Mouse (Mus musculus) CH12.LX (cell line): ENCODE data around the gene Smyd3. TPM values are rescaled to one million over a fixed set of nuclear protein-coding genes. Genes with fewer than 3 reads are reported as not detected.

Source experiments
- DNase-seq: peaks from one replicate; pipeline ENCODE4 v3.0.0-alpha.2; 2013; ENCODE audit errors: extremely low read depth
- H3K27ac ChIP-seq: 2 replicates; pipeline ENCODE4 v1.5.1; 2012; ENCODE audit warnings: low read depth, mild to moderate bottlenecking, control low read depth, moderate library complexity; ENCODE audit not compliant: insufficient read depth
- H3K27me3 ChIP-seq: replicated peaks from 2 replicates; pipeline ENCODE3; 2012; ENCODE audit warnings: inconsistent platforms
- H3K36me3 ChIP-seq, 2 experiments: replicated peaks in 1 of 2; 2 replicates each; pipeline versions ENCODE3 to v1.6.1; 2012; ENCODE audit warnings: inconsistent platforms in 1 of 2, low read length in 1 of 2, mild to moderate bottlenecking in 1 of 2, mixed read lengths in 1 of 2, moderate library complexity in 1 of 2; ENCODE audit not compliant: control insufficient read depth in 1 of 2, insufficient read depth in 1 of 2
- H3K4me1 ChIP-seq, 2 experiments: 2 replicates each; pipeline ENCODE4 v1.6.1; 2012; ENCODE audit warnings: inconsistent platforms in 1 of 2, moderate library complexity in 1 of 2; ENCODE audit not compliant: insufficient read depth in 2 of 2, control insufficient read depth in 1 of 2
- H3K4me2 ChIP-seq: 2 replicates; pipeline ENCODE4 v1.6.1; 2012; ENCODE audit warnings: low read depth, mild to moderate bottlenecking, control low read depth; ENCODE audit not compliant: poor library complexity, insufficient read depth, severe bottlenecking
- H3K4me3 ChIP-seq, 3 experiments: fragments of 150-350 bp in 1 of 3; sonication (generic) in 1 of 3; replicated peaks in 1 of 3; 2 replicates each; pipeline versions ENCODE3 to v1.5.1; 2011 to 2012; ENCODE audit warnings: low read depth in 2 of 3, low read length in 2 of 3, mild to moderate bottlenecking in 2 of 3, moderate library complexity in 2 of 3, control low read depth in 1 of 3, improper control_type of control experiment in 1 of 3, inconsistent platforms in 1 of 3, mixed read lengths in 1 of 3; ENCODE audit not compliant: poor library complexity in 1 of 3
- H3K79me2 ChIP-seq: replicated peaks from 2 replicates; pipeline ENCODE4 v1.6.1; 2012; ENCODE audit warnings: mild to moderate bottlenecking, moderate library complexity; ENCODE audit not compliant: control insufficient read depth, poor library complexity, insufficient read depth, severe bottlenecking; ENCODE audit errors: extremely low read depth
- H3K9ac ChIP-seq: 2 replicates; pipeline ENCODE4 v1.6.1; 2012; ENCODE audit warnings: low read depth, mild to moderate bottlenecking, control low read depth, moderate library complexity; ENCODE audit not compliant: insufficient read depth
- H3K9me3 ChIP-seq: replicated peaks from 2 replicates; pipeline ENCODE3; 2012; ENCODE audit warnings: low read length, inconsistent platforms, mixed read lengths
- BHLHE40 ChIP-seq: IDR thresholded peaks from 2 replicates; pipeline ENCODE4 v1.6.1; 2011; ENCODE audit warnings: mild to moderate bottlenecking, low read depth, low read length, improper control_type of control experiment
- CHD1 ChIP-seq: IDR thresholded peaks from 2 replicates; pipeline ENCODE4 v1.6.1; 2012; ENCODE audit warnings: low read depth, low read length, improper control_type of control experiment, inconsistent platforms
- CHD2 ChIP-seq: IDR thresholded peaks from 2 replicates; pipeline ENCODE4 v1.6.1; 2011; ENCODE audit warnings: low read length, improper control_type of control experiment
- E2F4 ChIP-seq: IDR thresholded peaks from 2 replicates; pipeline ENCODE4 v1.6.1; 2011; ENCODE audit warnings: low read depth, low read length, improper control_type of control experiment; ENCODE audit not compliant: insufficient replicate concordance
- HCFC1 ChIP-seq: IDR thresholded peaks from 2 replicates; pipeline ENCODE4 v1.6.1; 2012; ENCODE audit warnings: low read depth, mild to moderate bottlenecking, inconsistent platforms, low read length, improper control_type of control experiment
- JUN ChIP-seq: IDR thresholded peaks from 2 replicates; pipeline ENCODE4 v1.6.1; 2011; ENCODE audit warnings: low read depth, mild to moderate bottlenecking, low read length, improper control_type of control experiment, moderate library complexity; ENCODE audit not compliant: insufficient read depth
- KAT2A ChIP-seq: IDR thresholded peaks from 2 replicates; pipeline ENCODE4 v1.6.1; 2012; ENCODE audit warnings: low read length, improper control_type of control experiment, inconsistent platforms; ENCODE audit not compliant: insufficient replicate concordance
- MAFK ChIP-seq: IDR thresholded peaks from 2 replicates; pipeline ENCODE4 v1.6.1; 2011; ENCODE audit warnings: low read length, improper control_type of control experiment; ENCODE audit not compliant: insufficient replicate concordance
- MAX ChIP-seq: IDR thresholded peaks from 2 replicates; pipeline ENCODE4 v1.6.1; 2011; ENCODE audit warnings: low read length, improper control_type of control experiment
- MAZ ChIP-seq: IDR thresholded peaks from 2 replicates; pipeline ENCODE4 v1.6.1; 2012; ENCODE audit warnings: low read depth, mild to moderate bottlenecking, inconsistent platforms, low read length, improper control_type of control experiment, moderate library complexity
- MXI1 ChIP-seq: IDR thresholded peaks from 2 replicates; pipeline ENCODE4 v1.6.1; 2011; ENCODE audit warnings: mild to moderate bottlenecking, low read depth, low read length, improper control_type of control experiment
- PAX5 ChIP-seq: IDR thresholded peaks from 2 replicates; pipeline ENCODE4 v1.6.1; 2012; ENCODE audit warnings: low read length, inconsistent platforms, mixed read lengths
- POLR2A ChIP-seq: IDR thresholded peaks from 2 replicates; pipeline ENCODE4 v1.6.1; 2011; ENCODE audit warnings: low read depth, mild to moderate bottlenecking, improper control_type of control experiment, low read length
- POLR2AphosphoS2 ChIP-seq: IDR thresholded peaks from 2 replicates; pipeline ENCODE4 v1.6.1; 2011; ENCODE audit warnings: low read depth, low read length, improper control_type of control experiment
- RAD21 ChIP-seq: IDR thresholded peaks from 2 replicates; pipeline ENCODE4 v1.6.1; 2011; ENCODE audit warnings: low read depth, mild to moderate bottlenecking, low read length, improper control_type of control experiment, moderate library complexity
- SIN3A ChIP-seq: IDR thresholded peaks from 2 replicates; pipeline ENCODE4 v1.6.1; 2012; ENCODE audit warnings: low read length, improper control_type of control experiment, inconsistent platforms
- SMC3 ChIP-seq: IDR thresholded peaks from 2 replicates; pipeline ENCODE4 v1.6.1; 2011; ENCODE audit warnings: low read depth, low read length, improper control_type of control experiment
- TBP ChIP-seq: conservative IDR thresholded peaks from 2 replicates; pipeline ENCODE4 v1.6.1; 2011; ENCODE audit warnings: low read depth, low read length, improper control_type of control experiment
- TCF12 ChIP-seq: IDR thresholded peaks from 2 replicates; pipeline ENCODE4 v1.6.1; 2014; ENCODE audit warnings: low read depth, mild to moderate bottlenecking, inconsistent platforms, low read length, improper control_type of control experiment
- UBTF ChIP-seq: IDR thresholded peaks from 2 replicates; pipeline ENCODE4 v1.6.1; 2012; ENCODE audit warnings: low read depth, mild to moderate bottlenecking, inconsistent platforms, low read length, improper control_type of control experiment, moderate library complexity
- USF1 ChIP-seq: IDR thresholded peaks from 2 replicates; pipeline ENCODE4 v1.6.1; 2014; ENCODE audit warnings: low read depth, mild to moderate bottlenecking, inconsistent platforms, low read length, improper control_type of control experiment
- USF2 ChIP-seq: conservative IDR thresholded peaks from 2 replicates; pipeline ENCODE4 v1.6.1; 2011; ENCODE audit warnings: low read depth, low read length, improper control_type of control experiment
- ZNF384 ChIP-seq: IDR thresholded peaks from 2 replicates; pipeline ENCODE4 v1.6.1; 2012; ENCODE audit warnings: low read depth, low read length, improper control_type of control experiment, inconsistent platforms
- dilution Hi-C: fragments of 300-500 bp; cut with MboI; formaldehyde crosslinking; loops from 2 replicates; pipeline ENCODE4 v1.14.3; 2020; ENCODE audit warnings: low sequenced_read_pairs; ENCODE audit not compliant: extremely low pct_unique_long_range_greater_than_20kb, extremely low pct_ligation_motif_present
- in situ Hi-C: fragments of 300-500 bp; cut with MboI; formaldehyde crosslinking; loops from 3 replicates; pipeline ENCODE4 v1.14.3; 2019; ENCODE audit warnings: low sequenced_read_pairs, low pct_ligation_motif_present, low pct_unique_long_range_greater_than_20kb, mixed read lengths
- polyA plus RNA-seq: library from polyadenylated mRNA; unstranded; fragments of >175 nt; gene quantifications from 2 replicates; pipeline ENCODE4 v1.2.1, GENCODE M21; 2012; ENCODE audit warnings: low read depth; ENCODE audit not compliant: insufficient read length
- total RNA-seq, 2 experiments: library from RNA; depleted of rRNA; stranded (reverse); fragments of 300-350 nt in 1 of 2; fragments of >200 nt in 1 of 2; gene quantifications; 2 replicates each; pipeline ENCODE4 v1.2.3; 2012 to 2014

The Smyd3 gene
- total and polyA plus RNA-seq, 3 experiments: 11.4 to 12.5 (median 11.8) TPM

DNA sequence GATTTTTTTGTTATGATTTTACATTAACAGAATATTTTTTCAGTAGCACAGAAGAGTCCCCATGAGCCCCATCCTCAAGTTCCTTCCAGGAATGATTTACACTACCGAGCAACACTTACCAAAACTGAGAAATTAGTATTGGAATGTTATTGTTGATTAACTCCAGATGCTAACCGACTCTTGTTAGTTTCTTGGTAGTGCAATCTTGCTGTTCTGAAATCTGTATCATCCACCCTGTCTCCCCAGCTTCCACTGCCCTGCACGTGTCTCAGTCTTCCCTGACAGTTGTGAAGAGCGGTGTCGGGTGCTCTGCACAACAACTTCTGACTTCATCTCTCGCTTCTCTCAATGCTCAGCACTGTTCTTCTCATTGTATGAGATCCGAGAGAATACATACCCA, 494.4 kb downstream of the Smyd3 start:
- no peak for TF ChIP-seq SIN3A
- no peak for TF ChIP-seq TCF12
- no peak for TF ChIP-seq MAZ
- TF ChIP-seq UBTF: no peak
- no peak for TF ChIP-seq USF2
- TF ChIP-seq JUN: no peak
- TF ChIP-seq USF1: no peak
- no peak for TF ChIP-seq BHLHE40
- TF ChIP-seq ZNF384: no peak
- no peak for TF ChIP-seq HCFC1
- no peak for TF ChIP-seq CHD1
- TF ChIP-seq POLR2A: no peak
- TF ChIP-seq KAT2A: no peak
- no peak for TF ChIP-seq MAFK
- no peak for TF ChIP-seq MXI1
- no peak for TF ChIP-seq MAX
- no peak for TF ChIP-seq E2F4
- dilution Hi-C loops: no loop called here

GRCm38 (mm10) chr1:179017428-179017827, 500.4 kb downstream of the Smyd3 start:
- no peaks in the 10 kb centered on the region for H3K79me2 ChIP-seq
- dilution Hi-C loops (no loop called here), in situ Hi-C loops (no loop called here)
- H3K4me2 ChIP-seq: no peak overlapping the region
- H3K27me3 ChIP-seq: no peaks in the 10 kb centered on the region
- H3K9ac ChIP-seq: no peak overlapping the region
- no peak overlapping the region for H3K27ac ChIP-seq
- no peaks in the 10 kb centered on the region for H3K4me1 ChIP-seq
- no peak overlapping the region for H3K4me3 ChIP-seq
- H3K9me3 ChIP-seq: no peaks in the 10 kb centered on the region
- no peaks in the 10 kb centered on the region for H3K36me3 ChIP-seq
- no peak for DNase-seq
- TF ChIP-seq USF2 (no peak), RAD21 (no peak), SMC3 (no peak), POLR2AphosphoS2 (no peak), MAZ (no peak), PAX5 (no peak), TBP (no peak), CHD2 (no peak)

More for the DNA sequence above, 494.4 kb downstream of the Smyd3 start:
- no peak overlapping the region for H3K27ac ChIP-seq
- no peaks in the 10 kb centered on the region for H3K36me3 ChIP-seq
- H3K79me2 ChIP-seq: no peaks in the 10 kb centered on the region
- peaks cover 4 to 16% of the 10 kb centered on the region in 2 experiments; a peak in 2 of 4 replicates for H3K4me1 ChIP-seq
- no peak for DNase-seq
- H3K9ac ChIP-seq: no peak overlapping the region
- no peaks in the 10 kb centered on the region for H3K9me3 ChIP-seq
- no peak overlapping the region for H3K4me3 ChIP-seq
- in situ Hi-C loops: no loop called here
- no peak overlapping the region for H3K4me2 ChIP-seq
- H3K27me3 ChIP-seq: no peaks in the 10 kb centered on the region
